Mouse (Mus musculus): ENCODE data around the gene Nubp2. TPM values are rescaled to one million over a fixed set of nuclear protein-coding genes. Genes with fewer than 3 reads are reported as not detected.

Nubp2 gene
- polyA plus RNA-seq, 1 experiment from 2014 or later: 71.1 TPM

DNA sequence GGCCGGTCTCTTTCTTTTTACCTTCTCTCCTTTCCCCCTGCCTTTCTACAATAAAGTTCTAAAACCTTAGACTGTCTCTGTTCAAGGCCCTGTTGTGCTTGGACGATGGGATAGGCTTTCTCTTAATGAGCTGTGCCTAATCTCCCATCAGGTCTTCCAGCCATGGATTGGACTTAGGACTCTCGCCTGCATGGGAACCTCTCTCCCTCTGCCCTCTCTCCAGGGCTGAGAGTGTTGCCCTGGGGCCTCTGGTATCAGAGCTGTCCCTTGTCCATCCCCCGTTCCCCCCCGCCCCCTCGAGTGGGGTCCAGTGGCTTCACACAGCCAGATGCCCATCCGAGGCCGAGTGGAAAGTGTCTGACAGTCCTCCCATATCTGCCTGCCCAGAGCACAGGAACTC is 11.2 kb downstream of the Nubp2 start:
- H3K9me3 ChIP-seq (ENCODE audit: control insufficient read depth, low read length): no peaks in the 10 kb centered on the region
- no peak for ATAC-seq
- no peak overlapping the region for H3K27ac ChIP-seq (ENCODE audit: low read length)
- WGBS: 83% methylated on average over 8 of the region's 8 CpGs
- no peaks in the 10 kb centered on the region for H3K4me1 ChIP-seq (replicated peaks; ENCODE audit: control insufficient read depth, insufficient read depth, low read length)
- no peak overlapping the region for H3K4me3 ChIP-seq (replicated peaks; ENCODE audit: low read length)
- no peaks in the 10 kb centered on the region for H3K36me3 ChIP-seq (ENCODE audit: control insufficient read depth, insufficient read depth)
- H3K27me3 ChIP-seq (replicated peaks; ENCODE audit: control insufficient read depth, insufficient read depth, low read length): no peaks in the 10 kb centered on the region
- no peak overlapping the region for H3K9ac ChIP-seq (replicated peaks; ENCODE audit: low read depth, low read length)
- H3K4me2 ChIP-seq (ENCODE audit: low read length): no peak overlapping the region

DNA sequence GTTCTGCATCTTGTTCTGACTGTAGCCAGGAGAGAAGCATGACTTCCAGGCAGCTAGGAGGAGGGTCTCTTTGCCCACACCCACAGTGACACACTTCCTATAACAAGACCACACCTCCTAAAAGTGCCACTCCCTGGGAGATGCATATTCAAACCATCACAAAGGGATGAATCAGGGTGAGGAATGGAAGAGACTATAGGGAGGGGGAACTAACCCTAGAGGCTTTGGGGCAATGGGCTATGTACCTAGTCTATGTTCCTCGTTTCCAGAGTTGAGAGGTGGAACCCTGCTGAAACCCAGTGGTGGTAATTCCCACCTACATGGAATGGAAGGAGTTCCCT is 11.8 kb downstream of the Nubp2 start:
- Histone ChIP-seq H3K9ac (replicated peaks; ENCODE audit: low read depth, low read length) (no peak overlapping the region), H3K4me3 (replicated peaks; ENCODE audit: low read length) (no peak overlapping the region), H3K4me2 (ENCODE audit: low read length) (no peak overlapping the region), H3K27me3 (replicated peaks; ENCODE audit: control insufficient read depth, insufficient read depth, low read length) (no peaks in the 10 kb centered on the region), H3K9me3 (ENCODE audit: control insufficient read depth, low read length) (no peaks in the 10 kb centered on the region), H3K4me1 (replicated peaks; ENCODE audit: control insufficient read depth, insufficient read depth, low read length) (no peaks in the 10 kb centered on the region), H3K36me3 (ENCODE audit: control insufficient read depth, insufficient read depth) (no peaks in the 10 kb centered on the region), H3K27ac (ENCODE audit: low read length) (no peak overlapping the region)
- 33% methylated on average over 1 of the region's 1 CpGs for WGBS
- no peak for ATAC-seq

DNA sequence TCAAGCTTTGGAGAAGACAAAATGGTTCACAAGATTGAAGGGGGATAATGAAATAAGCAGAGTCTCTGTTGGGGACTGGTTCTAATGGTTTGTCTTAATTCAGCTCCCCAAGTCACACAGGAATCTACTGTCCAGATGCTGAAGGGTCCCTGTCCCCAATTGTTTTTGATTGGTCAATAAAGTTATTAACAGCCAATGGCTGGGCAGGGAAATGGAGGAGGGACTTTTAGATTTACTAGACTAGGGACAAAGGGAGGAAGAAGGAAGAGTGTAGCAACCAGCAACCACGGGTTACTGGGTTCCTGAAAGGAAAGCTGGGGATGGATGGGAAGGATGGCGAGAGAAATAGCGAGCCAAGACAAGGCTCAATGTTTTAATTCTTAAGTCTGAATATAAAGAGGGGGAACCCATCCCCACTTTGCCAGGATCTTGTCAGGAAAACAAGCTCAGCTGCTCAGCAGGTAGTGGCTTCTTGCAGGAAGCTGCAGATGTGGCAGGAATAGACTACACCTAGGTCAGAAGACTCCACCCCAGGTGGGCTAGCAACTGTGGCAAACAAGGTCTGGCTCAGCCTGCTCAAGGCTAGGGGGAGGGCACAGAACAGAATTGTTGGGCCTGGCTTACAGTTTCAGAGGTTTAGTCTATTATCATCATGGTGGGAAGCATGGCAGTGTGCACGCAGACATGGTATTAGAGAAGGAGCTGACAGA is 12.3 kb downstream of the Nubp2 start:
- H3K4me1 ChIP-seq (replicated peaks; ENCODE audit: control insufficient read depth, insufficient read depth, low read length): no peaks in the 10 kb centered on the region
- WGBS: 51% methylated on average over 4 of the region's 4 CpGs
- H3K9me3 ChIP-seq (ENCODE audit: control insufficient read depth, low read length): no peaks in the 10 kb centered on the region
- H3K4me2 ChIP-seq (ENCODE audit: low read length): no peak overlapping the region
- ATAC-seq: no peak
- H3K27ac ChIP-seq (ENCODE audit: low read length): no peak overlapping the region
- H3K4me3 ChIP-seq (replicated peaks; ENCODE audit: low read length): no peak overlapping the region
- no peaks in the 10 kb centered on the region for H3K36me3 ChIP-seq (ENCODE audit: control insufficient read depth, insufficient read depth)
- no peak overlapping the region for H3K9ac ChIP-seq (replicated peaks; ENCODE audit: low read depth, low read length)
- H3K27me3 ChIP-seq (replicated peaks; ENCODE audit: control insufficient read depth, insufficient read depth, low read length): no peaks in the 10 kb centered on the region

DNA sequence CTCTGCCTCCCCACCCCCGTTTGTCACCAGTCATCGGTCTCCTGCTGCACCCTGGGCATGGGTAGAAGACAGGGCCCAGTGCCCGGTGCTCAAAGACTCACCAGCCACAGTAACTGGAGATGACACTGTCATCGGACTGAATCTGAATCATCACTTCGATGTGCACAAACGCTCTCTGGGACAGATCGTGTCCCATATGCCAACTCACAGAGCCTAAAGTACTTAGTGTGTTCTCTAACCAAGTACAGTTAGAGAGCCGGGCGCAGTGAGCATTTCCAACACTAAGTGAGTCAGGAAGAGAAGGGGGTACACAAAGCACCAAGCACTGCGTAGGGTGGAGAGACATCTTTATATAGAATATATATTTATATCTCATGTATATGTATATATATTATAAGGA is 18.2 kb downstream of the Nubp2 start:
- no peaks in the 10 kb centered on the region for H3K4me1 ChIP-seq (replicated peaks; ENCODE audit: control insufficient read depth, insufficient read depth, low read length)
- WGBS: 95% methylated on average over 10 of the region's 10 CpGs
- ATAC-seq: no peak

DNA sequence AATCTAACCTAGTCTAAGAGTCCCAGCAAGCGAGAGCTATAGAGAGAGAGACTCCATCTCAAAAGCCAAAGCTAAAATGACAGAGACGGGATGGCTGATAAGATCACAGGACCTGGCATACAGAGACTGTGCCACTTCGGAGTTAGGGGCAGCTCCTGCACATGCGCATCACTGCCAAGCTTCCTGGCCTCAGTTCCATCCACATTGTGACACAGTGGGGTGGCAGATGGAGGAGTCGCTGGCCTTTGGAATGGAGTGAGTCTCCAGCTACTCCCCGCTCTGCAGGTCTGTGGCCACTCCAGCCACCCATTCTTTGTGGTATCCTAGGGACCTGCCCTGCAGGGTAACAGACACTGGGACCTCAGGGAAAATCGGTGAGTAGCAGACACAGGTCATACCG is 20.4 kb downstream of the Nubp2 start, which contains the start of gene Igfals:
Igfals (plus strand) TSS at position 222 of the 400 bp plus-strand sequence.
- ATAC-seq: no peak
- H3K4me3 ChIP-seq (replicated peaks; ENCODE audit: low read length): no peak within 1 kb of the TSS
- H3K27ac ChIP-seq (ENCODE audit: low read length): no peak within 1 kb of the TSS
- H3K4me2 ChIP-seq (ENCODE audit: low read length): no peak within 1 kb of the TSS
- no peak within 1 kb of the TSS for H3K9ac ChIP-seq (replicated peaks; ENCODE audit: low read depth, low read length)
- H3K4me1 ChIP-seq (replicated peaks; ENCODE audit: control insufficient read depth, insufficient read depth, low read length): no peaks in the 10 kb centered on the region
- H3K9me3 ChIP-seq (ENCODE audit: control insufficient read depth, low read length): no peaks in the 10 kb centered on the region
- H3K27me3 ChIP-seq (replicated peaks; ENCODE audit: control insufficient read depth, insufficient read depth, low read length): no peaks in the 10 kb centered on the region
- H3K36me3 ChIP-seq (ENCODE audit: control insufficient read depth, insufficient read depth): 0 out of 2 replicates have a peak, but pooled peaks cover 5% of the 10 kb centered on the region
- WGBS: 91% methylated on average over 8 of the region's 8 CpGs

More for the DNA sequence above, 18.2 kb downstream of the Nubp2 start:
- Histone ChIP-seq H3K27ac (ENCODE audit: low read length) (no peak overlapping the region), H3K4me2 (ENCODE audit: low read length) (no peak overlapping the region), H3K9me3 (ENCODE audit: control insufficient read depth, low read length) (no peaks in the 10 kb centered on the region), H3K4me3 (replicated peaks; ENCODE audit: low read length) (no peak overlapping the region), H3K27me3 (replicated peaks; ENCODE audit: control insufficient read depth, insufficient read depth, low read length) (no peaks in the 10 kb centered on the region), H3K36me3 (ENCODE audit: control insufficient read depth, insufficient read depth) (0 out of 2 replicates have a peak, but pooled peaks cover 3% of the 10 kb centered on the region), H3K9ac (replicated peaks; ENCODE audit: low read depth, low read length) (no peak overlapping the region)

DNA sequence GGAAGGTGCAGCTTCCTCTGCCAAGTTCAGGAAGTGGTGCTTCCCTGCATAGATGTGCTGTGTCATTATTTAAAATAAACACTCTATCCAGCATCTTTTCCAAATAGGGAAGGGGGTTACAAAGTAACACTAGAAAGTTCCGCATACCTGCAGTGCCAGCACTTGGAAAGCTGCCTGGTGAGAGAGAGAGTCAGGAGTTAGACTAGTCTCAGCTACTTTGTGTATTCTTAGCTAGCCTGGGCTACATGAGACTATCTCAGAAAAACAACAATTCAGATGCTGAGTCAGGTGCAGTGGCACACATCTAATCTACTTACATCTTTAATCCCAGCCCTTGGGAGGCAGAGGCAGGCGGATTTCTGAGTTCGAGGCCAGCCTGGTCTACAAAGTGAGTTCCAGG is 24.4 kb downstream of the Nubp2 start:
- Histone ChIP-seq H3K27ac (ENCODE audit: low read length) (no peak overlapping the region), H3K9me3 (ENCODE audit: control insufficient read depth, low read length) (no peaks in the 10 kb centered on the region), H3K9ac (replicated peaks; ENCODE audit: low read depth, low read length) (no peak overlapping the region), H3K36me3 (ENCODE audit: control insufficient read depth, insufficient read depth) (peaks cover 5% of the 10 kb centered on the region; the same call in 1 of the 2 replicates), H3K27me3 (replicated peaks; ENCODE audit: control insufficient read depth, insufficient read depth, low read length) (no peaks in the 10 kb centered on the region), H3K4me3 (replicated peaks; ENCODE audit: low read length) (no peak overlapping the region), H3K4me1 (replicated peaks; ENCODE audit: control insufficient read depth, insufficient read depth, low read length) (peaks cover 4% of the 10 kb centered on the region; the same call in 1 of the 2 replicates), H3K4me2 (ENCODE audit: low read length) (no peak overlapping the region)
- no peak for ATAC-seq
- 92% methylated on average over 3 of the region's 3 CpGs for WGBS

DNA sequence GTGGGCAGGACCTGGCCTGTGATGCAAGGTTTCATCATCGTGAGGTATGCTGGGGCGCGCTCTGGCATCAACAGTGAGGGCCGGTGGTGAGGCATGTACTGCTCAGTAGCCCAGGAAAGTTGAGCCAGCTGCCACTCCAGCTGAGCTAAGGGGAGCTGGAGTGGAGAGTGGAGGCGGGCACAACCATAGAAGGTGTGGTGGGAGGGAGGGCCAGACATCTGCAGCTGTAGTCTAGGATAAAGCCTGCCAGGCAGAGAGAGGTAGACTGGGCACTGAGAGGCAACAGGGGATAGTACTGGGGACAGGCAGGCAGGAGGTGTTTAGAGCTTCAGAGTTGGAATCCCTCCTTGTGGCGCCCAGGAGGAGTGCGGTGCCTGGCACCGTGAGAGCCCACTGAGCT is 26.1 kb downstream of the Nubp2 start:
- Histone ChIP-seq H3K36me3 (ENCODE audit: control insufficient read depth, insufficient read depth) (peaks cover 2% of the 10 kb centered on the region; the same call in 1 of the 2 replicates), H3K4me1 (replicated peaks; ENCODE audit: control insufficient read depth, insufficient read depth, low read length) (peaks cover 4% of the 10 kb centered on the region; the same call in 1 of the 2 replicates), H3K9me3 (ENCODE audit: control insufficient read depth, low read length) (no peaks in the 10 kb centered on the region), H3K27ac (ENCODE audit: low read length) (no peak overlapping the region), H3K4me3 (replicated peaks; ENCODE audit: low read length) (no peak overlapping the region), H3K27me3 (replicated peaks; ENCODE audit: control insufficient read depth, insufficient read depth, low read length) (no peaks in the 10 kb centered on the region), H3K4me2 (ENCODE audit: low read length) (no peak overlapping the region), H3K9ac (replicated peaks; ENCODE audit: low read depth, low read length) (no peak overlapping the region)
- ATAC-seq: no peak
- 92% methylated on average over 8 of the region's 8 CpGs for WGBS

DNA sequence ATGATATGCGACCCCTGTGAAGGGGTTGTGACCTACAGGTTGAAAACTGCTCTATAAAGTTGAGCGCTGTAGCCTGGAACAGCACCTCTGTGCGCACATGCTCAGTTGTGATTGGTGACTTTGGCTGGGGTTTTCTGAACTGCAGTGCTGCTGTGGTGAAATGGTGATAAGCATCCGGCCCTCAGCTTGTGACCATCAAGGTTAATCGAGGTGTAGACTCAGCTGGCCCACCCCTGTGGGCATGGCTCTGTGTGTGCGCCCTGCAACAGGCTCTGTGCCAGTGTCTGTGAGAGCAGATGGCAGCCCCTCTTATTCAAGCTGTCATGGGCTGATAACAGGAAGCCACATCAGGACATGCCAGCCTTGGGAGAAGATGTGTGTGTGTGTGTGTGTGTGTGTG is 27.2 kb downstream of the Nubp2 start:
- 85% methylated on average over 6 of the region's 6 CpGs for WGBS
- H3K36me3 ChIP-seq (ENCODE audit: control insufficient read depth, insufficient read depth): peaks cover 2% of the 10 kb centered on the region; the same call in 1 of the 2 replicates
- H3K9me3 ChIP-seq (ENCODE audit: control insufficient read depth, low read length): no peaks in the 10 kb centered on the region
- no peak overlapping the region for H3K4me2 ChIP-seq (ENCODE audit: low read length)
- H3K27me3 ChIP-seq (replicated peaks; ENCODE audit: control insufficient read depth, insufficient read depth, low read length): no peaks in the 10 kb centered on the region
- H3K27ac ChIP-seq (ENCODE audit: low read length): no peak overlapping the region
- no peak overlapping the region for H3K9ac ChIP-seq (replicated peaks; ENCODE audit: low read depth, low read length)
- ATAC-seq: no peak
- peaks cover 4% of the 10 kb centered on the region; the same call in 1 of the 2 replicates for H3K4me1 ChIP-seq (replicated peaks; ENCODE audit: control insufficient read depth, insufficient read depth, low read length)
- no peak overlapping the region for H3K4me3 ChIP-seq (replicated peaks; ENCODE audit: low read length)

DNA sequence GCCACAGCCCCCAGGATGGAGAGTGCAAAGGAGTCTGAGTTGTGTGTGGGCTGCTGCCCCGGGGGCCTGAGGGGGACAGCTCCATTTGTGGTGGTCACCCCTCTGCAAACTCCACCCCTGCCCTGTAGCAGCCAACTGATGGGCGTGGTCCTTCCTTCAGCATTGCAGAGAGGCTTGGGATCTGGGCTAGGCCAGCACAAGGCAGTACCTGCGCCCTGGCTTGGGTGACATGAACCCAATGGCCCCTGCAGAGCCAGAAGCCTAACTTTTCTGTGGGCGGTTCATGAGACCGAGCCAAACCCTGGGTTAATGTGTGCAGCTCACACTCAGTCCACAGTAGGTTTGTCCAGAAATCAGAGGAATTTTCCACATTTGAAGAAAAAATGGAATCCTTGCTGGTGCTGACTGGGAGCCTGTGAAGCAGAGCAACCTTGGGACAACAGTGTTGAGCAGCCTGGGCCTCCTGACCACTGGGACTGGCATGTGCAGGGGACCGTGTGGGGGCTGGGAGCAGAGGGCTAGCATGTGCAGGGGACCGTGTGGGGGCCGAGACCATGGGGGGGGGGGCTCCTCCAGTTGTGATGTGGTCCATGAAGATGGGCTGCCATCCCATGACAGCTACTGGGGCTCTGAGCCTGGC is 28.2 kb downstream of the Nubp2 start:
- H3K9me3 ChIP-seq (ENCODE audit: control insufficient read depth, low read length): no peaks in the 10 kb centered on the region
- H3K4me1 ChIP-seq (replicated peaks; ENCODE audit: control insufficient read depth, insufficient read depth, low read length): peaks cover 4% of the 10 kb centered on the region; the same call in 1 of the 2 replicates
- WGBS: 89% methylated on average over 8 of the region's 8 CpGs
- no peaks in the 10 kb centered on the region for H3K27me3 ChIP-seq (replicated peaks; ENCODE audit: control insufficient read depth, insufficient read depth, low read length)
- no peak overlapping the region for H3K4me3 ChIP-seq (replicated peaks; ENCODE audit: low read length)
- H3K4me2 ChIP-seq (ENCODE audit: low read length): no peak overlapping the region
- H3K27ac ChIP-seq (ENCODE audit: low read length): no peak overlapping the region
- H3K9ac ChIP-seq (replicated peaks; ENCODE audit: low read depth, low read length): no peak overlapping the region
- ATAC-seq: no peak
- peaks cover 2% of the 10 kb centered on the region; the same call in 1 of the 2 replicates for H3K36me3 ChIP-seq (ENCODE audit: control insufficient read depth, insufficient read depth)
